Mouse (Mus musculus): Measurements from ENCODE around the gene Cap2. TPM values are rescaled to one million over a fixed set of nuclear protein-coding genes. Genes with fewer than 3 reads are reported as not detected.
A peak's percentile ranks its signal among the peaks of the same experiment; 100 is the strongest.

The Cap2 gene
- polyA plus RNA-seq, 1 experiment from 2014 or later, result 6.6 TPM

DNA sequence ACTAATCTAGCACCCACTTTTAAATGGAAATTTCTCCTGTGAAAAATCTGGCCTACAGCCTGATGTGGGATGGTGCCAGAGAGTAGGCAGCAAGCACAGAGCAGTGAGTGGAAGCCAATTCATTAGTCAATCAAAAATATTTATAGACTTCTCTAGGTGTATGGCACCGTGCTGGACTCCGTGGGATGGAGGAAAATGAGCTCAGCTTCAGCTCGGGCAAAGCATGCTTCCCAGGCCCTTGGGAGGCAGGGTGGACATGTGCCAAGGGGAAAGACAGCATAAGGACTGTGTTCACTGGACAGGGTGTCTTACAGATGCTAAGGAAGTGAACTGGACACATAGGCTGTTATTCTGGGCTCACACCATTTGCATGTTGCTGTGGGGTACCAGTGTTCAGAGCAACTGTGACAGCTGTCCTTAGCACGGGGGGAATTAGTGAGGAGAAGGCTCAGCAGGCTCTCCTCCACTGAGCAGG, 15.6 kb downstream of the Cap2 start:
- no peak for ATAC-seq (ENCODE audit: low FRiP score, low TSS enrichment)
- WGBS, result 47% methylated on average over 4 of the region's 4 CpGs

GRCm38 (mm10) chr13:46521482-46521881, 19.8 kb downstream of the Cap2 start:
- H3K4me3 ChIP-seq (ENCODE audit: low read depth, low read length), result no peak overlapping the region
- H3K36me3 ChIP-seq (ENCODE audit: control insufficient read depth, insufficient read depth, low read length), result no peaks in the 10 kb centered on the region
- no peaks in the 10 kb centered on the region for H3K9me3 ChIP-seq (ENCODE audit: control insufficient read depth, low read length)
- ATAC-seq (ENCODE audit: low FRiP score, low TSS enrichment) (no peak), DNase-seq (ENCODE audit: low spot score) (no peak)
- no peak for TF ChIP-seq EP300 (optimal IDR thresholded peaks at IDR 0.05)
- TF ChIP-seq CTCF (IDR thresholded peaks at IDR 0.05; ENCODE audit: low read depth), result no peak
- no peaks in the 10 kb centered on the region for H3K4me1 ChIP-seq (replicated peaks; ENCODE audit: control insufficient read depth, insufficient read depth)
- H3K27me3 ChIP-seq (ENCODE audit: control insufficient read depth, insufficient read depth, low read length), result no peaks in the 10 kb centered on the region
- no peak overlapping the region for H3K9ac ChIP-seq (ENCODE audit: low read length)
- H3K27ac ChIP-seq (replicated peaks), result no peak overlapping the region
- no peak overlapping the region for H3K4me2 ChIP-seq (replicated peaks; ENCODE audit: low read depth)
- WGBS, result 90% methylated on average over 1 of the region's 1 CpGs

More for the DNA sequence above, 15.6 kb downstream of the Cap2 start:
- no peak for DNase-seq (ENCODE audit: low spot score)
- Histone ChIP-seq H3K27ac (replicated peaks) (no peak overlapping the region), H3K9ac (ENCODE audit: low read length) (no peak overlapping the region), H3K4me3 (ENCODE audit: low read depth, low read length) (no peak overlapping the region), H3K27me3 (ENCODE audit: control insufficient read depth, insufficient read depth, low read length) (no peaks in the 10 kb centered on the region), H3K9me3 (ENCODE audit: control insufficient read depth, low read length) (no peaks in the 10 kb centered on the region), H3K4me1 (replicated peaks; ENCODE audit: control insufficient read depth, insufficient read depth) (no peaks in the 10 kb centered on the region), H3K36me3 (ENCODE audit: control insufficient read depth, insufficient read depth, low read length) (no peaks in the 10 kb centered on the region), H3K4me2 (replicated peaks; ENCODE audit: low read depth) (no peak overlapping the region)
- TF ChIP-seq CTCF (IDR thresholded peaks at IDR 0.05; ENCODE audit: low read depth) (no peak), EP300 (optimal IDR thresholded peaks at IDR 0.05) (no peak)

- no peak overlapping the region for H3K4me2 ChIP-seq (replicated peaks; ENCODE audit: low read depth)
- ATAC-seq (ENCODE audit: low FRiP score, low TSS enrichment) (no peak), DNase-seq (ENCODE audit: low spot score) (no peak)
- 34% methylated on average over 4 of the region's 4 CpGs for WGBS
- H3K9me3 ChIP-seq (ENCODE audit: control insufficient read depth, low read length), result no peaks in the 10 kb centered on the region
- H3K36me3 ChIP-seq (ENCODE audit: control insufficient read depth, insufficient read depth, low read length), result no peaks in the 10 kb centered on the region
- no peaks in the 10 kb centered on the region for H3K27me3 ChIP-seq (ENCODE audit: control insufficient read depth, insufficient read depth, low read length)
- no peak overlapping the region for H3K9ac ChIP-seq (ENCODE audit: low read length)
- no peaks in the 10 kb centered on the region for H3K4me1 ChIP-seq (replicated peaks; ENCODE audit: control insufficient read depth, insufficient read depth)
- no peak for TF ChIP-seq EP300 (optimal IDR thresholded peaks at IDR 0.05)
- no peak for TF ChIP-seq CTCF (IDR thresholded peaks at IDR 0.05; ENCODE audit: low read depth)
- no peak overlapping the region for H3K27ac ChIP-seq (replicated peaks)
- H3K4me3 ChIP-seq (ENCODE audit: low read depth, low read length), result no peak overlapping the region
These were observed 21.1 kb downstream of the Cap2 start for GRCm38 (mm10) chr13:46522798-46523197.

DNA sequence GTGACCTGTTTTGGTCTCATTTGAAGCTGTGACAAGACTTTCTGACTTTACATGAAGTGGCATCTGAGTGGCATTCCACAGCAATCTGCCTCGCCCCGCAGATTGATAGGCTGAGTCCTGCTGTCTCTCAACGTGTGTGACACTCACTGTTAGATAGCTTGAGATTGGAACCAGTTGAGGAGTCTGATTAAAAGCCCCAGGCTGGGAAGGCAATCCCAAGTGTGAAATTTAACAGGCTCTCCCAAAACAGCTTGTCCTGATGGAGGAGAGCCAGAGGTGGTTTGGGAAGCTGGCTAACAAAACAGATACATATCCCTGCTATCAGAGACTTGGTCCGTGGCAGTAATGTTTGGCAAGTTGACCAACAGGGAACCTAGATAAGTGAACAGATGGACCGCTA, 21.6 kb downstream of the Cap2 start:
- no peak overlapping the region for H3K4me2 ChIP-seq (replicated peaks; ENCODE audit: low read depth)
- H3K27ac ChIP-seq (replicated peaks), result 0 out of 2 replicates have a peak overlapping the region, but pooled peaks have one; percentile 13
- H3K9ac ChIP-seq (ENCODE audit: low read length), result no peak overlapping the region
- 30% methylated on average over 5 of the region's 5 CpGs for WGBS
- no peaks in the 10 kb centered on the region for H3K36me3 ChIP-seq (ENCODE audit: control insufficient read depth, insufficient read depth, low read length)
- no peak for TF ChIP-seq CTCF (IDR thresholded peaks at IDR 0.05; ENCODE audit: low read depth)
- TF ChIP-seq EP300 (optimal IDR thresholded peaks at IDR 0.05), result no peak
- DNase-seq (ENCODE audit: low spot score) (no peak), ATAC-seq (ENCODE audit: low FRiP score, low TSS enrichment) (no peak)
- no peaks in the 10 kb centered on the region for H3K9me3 ChIP-seq (ENCODE audit: control insufficient read depth, low read length)
- no peaks in the 10 kb centered on the region for H3K4me1 ChIP-seq (replicated peaks; ENCODE audit: control insufficient read depth, insufficient read depth)
- no peaks in the 10 kb centered on the region for H3K27me3 ChIP-seq (ENCODE audit: control insufficient read depth, insufficient read depth, low read length)
- H3K4me3 ChIP-seq (ENCODE audit: low read depth, low read length), result no peak overlapping the region

- TF ChIP-seq CTCF (IDR thresholded peaks at IDR 0.05; ENCODE audit: low read depth), result no peak
- TF ChIP-seq EP300 (optimal IDR thresholded peaks at IDR 0.05), result no peak
- Histone ChIP-seq H3K9me3 (ENCODE audit: control insufficient read depth, low read length) (no peaks in the 10 kb centered on the region), H3K9ac (ENCODE audit: low read length) (no peak overlapping the region), H3K4me2 (replicated peaks; ENCODE audit: low read depth) (no peak overlapping the region), H3K4me3 (ENCODE audit: low read depth, low read length) (no peak overlapping the region), H3K36me3 (ENCODE audit: control insufficient read depth, insufficient read depth, low read length) (no peaks in the 10 kb centered on the region), H3K4me1 (replicated peaks; ENCODE audit: control insufficient read depth, insufficient read depth) (no peaks in the 10 kb centered on the region), H3K27ac (replicated peaks) (0 out of 2 replicates have a peak overlapping the region, but pooled peaks have one; percentile 13), H3K27me3 (ENCODE audit: control insufficient read depth, insufficient read depth, low read length) (no peaks in the 10 kb centered on the region)
- ATAC-seq (ENCODE audit: low FRiP score, low TSS enrichment) (no peak), DNase-seq (ENCODE audit: low spot score) (no peak)
- 63% methylated on average over 12 of the region's 12 CpGs for WGBS
These were observed 22.1 kb downstream of the Cap2 start for GRCm38 (mm10) chr13:46523712-46524111.

DNA sequence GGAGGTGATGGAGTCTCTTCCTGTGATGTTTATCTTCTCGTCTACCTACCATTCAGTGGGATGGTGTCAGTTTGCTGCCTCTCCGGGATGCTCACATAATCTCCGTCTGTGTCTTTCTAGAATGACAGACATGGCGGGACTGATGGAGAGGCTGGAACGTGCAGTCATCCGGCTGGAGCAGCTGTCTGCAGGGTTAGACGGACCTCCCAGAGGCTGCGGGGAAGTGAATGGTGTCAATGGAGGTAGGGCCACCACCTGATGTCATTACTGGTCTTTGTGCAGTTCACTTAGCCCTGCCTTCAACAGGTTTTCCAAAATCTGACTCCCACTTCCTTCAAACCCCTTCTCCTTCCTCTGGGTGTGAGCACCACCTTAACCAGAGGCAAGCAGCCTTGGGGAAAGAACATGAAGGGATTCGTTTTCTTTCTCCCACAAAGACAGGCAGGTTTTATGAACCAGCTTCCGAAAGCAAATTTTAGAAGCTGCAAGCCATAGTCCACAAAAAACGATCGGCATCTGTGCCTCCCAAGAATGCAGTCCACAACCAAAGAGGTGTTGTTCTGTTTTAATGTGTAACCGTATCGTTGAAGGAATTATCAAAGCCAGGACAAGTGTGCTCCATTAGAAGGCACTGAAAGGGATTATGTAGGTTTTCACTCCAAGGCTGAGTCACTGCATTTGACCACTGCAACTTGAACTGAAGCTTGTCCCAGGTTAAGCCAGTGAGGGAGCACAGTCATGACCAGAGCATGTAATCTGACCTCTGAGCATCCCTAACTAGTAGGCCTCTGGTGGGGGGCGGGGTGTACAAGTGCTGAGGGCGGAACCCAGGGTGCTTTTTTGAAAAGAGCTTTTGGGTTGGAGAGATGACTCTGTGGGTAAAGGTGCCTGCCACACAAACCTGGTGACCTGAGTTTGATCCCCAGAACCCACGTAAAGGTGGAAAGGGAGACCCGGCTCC, 23.9 kb downstream of the Cap2 start:
- WGBS, result 88% methylated on average over 18 of the region's 18 CpGs

More for the DNA sequence above, 23.9 kb downstream of the Cap2 start:
- Histone ChIP-seq H3K27ac (replicated peaks) (no peak overlapping the region), H3K9ac (ENCODE audit: low read length) (no peak overlapping the region), H3K4me3 (ENCODE audit: low read depth, low read length) (no peak overlapping the region), H3K36me3 (ENCODE audit: control insufficient read depth, insufficient read depth, low read length) (no peaks in the 10 kb centered on the region), H3K27me3 (ENCODE audit: control insufficient read depth, insufficient read depth, low read length) (no peaks in the 10 kb centered on the region), H3K4me2 (replicated peaks; ENCODE audit: low read depth) (no peak overlapping the region), H3K9me3 (ENCODE audit: control insufficient read depth, low read length) (no peaks in the 10 kb centered on the region), H3K4me1 (replicated peaks; ENCODE audit: control insufficient read depth, insufficient read depth) (no peaks in the 10 kb centered on the region)
- TF ChIP-seq CTCF (IDR thresholded peaks at IDR 0.05; ENCODE audit: low read depth) (no peak), EP300 (optimal IDR thresholded peaks at IDR 0.05) (no peak)
- DNase-seq (ENCODE audit: low spot score) (no peak), ATAC-seq (ENCODE audit: low FRiP score, low TSS enrichment) (no peak)
